Mouse (Mus musculus): Measurements from ENCODE around the gene Gm21117.
"Not testable (repeated sequence)": the region's sequence is repeated elsewhere in the genome, so short reads cannot be mapped to it uniquely, and the experiment has no call there.

The Gm21117 gene

GRCm38 (mm10) chrY:51124920-51125319, at the start of gene Gm21117:
Gene Gm21117 (plus strand): TSS chrY:51125220.
- DNase-seq (ENCODE audit: low read depth): not testable (repeated sequence)

Measured in 416B (cell line).